Mouse (Mus musculus) CH12F3 (cell line): ENCODE data around the gene Slc2a13.

ENCODE experiments used
- in situ Hi-C: fragments of 300-500 bp; cut with MboI; formaldehyde crosslinking; loops from 2 replicates; pipeline ENCODE4 v1.14.3; 2020; ENCODE audit warnings: low sequenced_read_pairs

Gene Slc2a13

GRCm38 (mm10) chr15:91573111-91573538 lies at the start of gene Slc2a13:
Slc2a13 (minus strand) TSS chr15:91573261.
- in situ Hi-C loops, result no loop called here

DNA sequence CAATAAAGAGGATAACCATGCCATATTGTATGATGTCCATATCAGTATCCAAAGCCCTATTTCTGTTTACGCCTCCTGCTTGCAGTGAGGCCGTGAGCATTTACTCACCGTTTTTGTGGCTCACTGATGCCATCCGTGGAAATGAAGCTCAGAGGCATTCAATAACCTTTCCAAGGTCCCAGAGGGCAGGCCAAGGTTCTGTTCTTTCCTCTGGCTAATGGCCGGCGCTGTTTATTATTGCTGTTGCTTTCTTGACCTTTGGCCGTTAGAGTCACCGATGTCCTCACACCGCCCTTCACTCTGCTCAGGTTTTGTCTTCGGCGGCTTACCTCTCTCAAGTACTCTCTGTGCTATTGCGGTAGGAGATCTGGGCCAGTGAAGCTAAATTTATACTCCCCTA lies 43.0 kb upstream of the Slc2a13 start:
- in situ Hi-C loops, result no loop called here

DNA sequence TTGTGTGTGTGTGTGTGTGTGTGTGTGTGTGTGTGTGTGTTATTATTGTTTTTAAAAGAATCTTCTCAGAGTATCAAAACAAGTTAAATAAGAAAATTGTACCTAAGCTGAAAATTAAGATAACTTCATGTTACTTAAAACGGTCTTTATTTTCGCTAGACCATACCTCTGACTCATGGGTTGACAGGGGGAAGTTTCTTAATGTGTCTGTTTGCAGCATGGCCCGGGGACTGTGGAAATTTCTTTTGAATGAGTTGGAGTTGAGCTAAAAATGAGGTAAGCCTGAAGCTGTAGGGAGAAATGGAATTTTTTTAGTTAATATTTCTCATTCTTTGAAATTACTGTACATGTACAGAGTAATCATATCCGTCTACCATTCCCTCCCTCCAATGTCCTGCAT lies 42.5 kb upstream of the Slc2a13 start:
- in situ Hi-C loops, result no loop called here

GRCm38 (mm10) chr15:91613981-91614665 lies 41.1 kb upstream of the Slc2a13 start:
- in situ Hi-C loops, result no loop called here

GRCm38 (mm10) chr15:91609713-91610112 lies 36.7 kb upstream of the Slc2a13 start:
- in situ Hi-C loops, result no loop called here

DNA sequence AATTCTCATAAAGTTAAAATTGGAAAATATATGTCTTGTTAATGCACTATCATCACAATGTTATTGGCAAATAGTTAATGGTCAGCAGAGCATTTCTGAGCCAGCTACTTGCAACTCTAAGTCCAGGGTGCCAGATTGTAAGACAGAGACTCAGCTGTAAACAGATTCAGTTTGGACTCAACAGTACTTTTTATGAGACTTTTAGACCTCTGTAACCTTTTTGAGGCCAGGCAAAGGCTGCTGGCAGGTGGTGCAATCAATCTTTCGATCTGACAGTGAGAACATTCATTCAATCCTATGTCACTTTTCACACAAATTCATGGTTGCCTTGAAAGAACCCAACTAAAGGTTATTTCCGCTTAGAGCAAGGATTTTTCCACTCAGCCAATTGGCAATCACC lies 35.8 kb upstream of the Slc2a13 start:
- in situ Hi-C loops, result no loop called here

DNA sequence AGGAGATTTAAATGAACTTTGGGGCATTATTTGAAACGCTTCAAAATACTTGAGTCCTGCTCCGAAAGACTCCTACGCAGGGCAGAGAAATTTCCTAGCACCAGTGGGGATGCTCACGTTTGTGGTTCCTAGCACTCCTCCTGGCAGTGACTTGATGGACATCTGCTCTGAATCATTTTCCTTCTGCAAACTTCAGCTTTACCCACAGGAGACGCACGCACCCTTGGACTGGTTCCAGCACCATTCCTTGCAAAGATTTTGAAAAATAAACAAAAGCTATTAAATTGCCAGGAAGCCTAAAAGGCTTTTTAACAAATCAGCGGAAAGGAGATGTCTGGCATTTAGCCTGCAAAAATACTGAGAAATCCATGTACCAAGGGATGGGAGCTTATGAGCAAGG lies 28.1 kb upstream of the Slc2a13 start:
- in situ Hi-C loops, result no loop called here

DNA sequence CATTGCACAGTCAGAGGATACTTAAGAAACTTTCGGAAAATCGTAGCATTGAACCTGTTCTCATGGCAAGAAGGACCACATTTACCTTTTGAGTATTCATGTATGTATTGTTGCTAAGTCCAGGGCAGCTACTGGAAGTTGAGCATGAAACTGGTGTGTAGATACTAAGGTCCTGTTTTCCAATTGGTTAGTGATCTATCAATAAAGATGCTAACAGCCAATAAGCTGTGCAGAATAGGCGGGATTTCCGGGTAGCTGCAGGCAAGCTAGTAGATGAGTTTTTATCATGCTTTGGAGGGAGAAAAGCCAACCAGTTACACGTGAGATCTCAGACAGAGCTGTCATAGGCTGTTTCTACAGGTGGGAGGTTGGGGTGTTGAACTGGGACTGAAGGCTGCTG lies 24.2 kb upstream of the Slc2a13 start:
- in situ Hi-C loops, result no loop called here

DNA sequence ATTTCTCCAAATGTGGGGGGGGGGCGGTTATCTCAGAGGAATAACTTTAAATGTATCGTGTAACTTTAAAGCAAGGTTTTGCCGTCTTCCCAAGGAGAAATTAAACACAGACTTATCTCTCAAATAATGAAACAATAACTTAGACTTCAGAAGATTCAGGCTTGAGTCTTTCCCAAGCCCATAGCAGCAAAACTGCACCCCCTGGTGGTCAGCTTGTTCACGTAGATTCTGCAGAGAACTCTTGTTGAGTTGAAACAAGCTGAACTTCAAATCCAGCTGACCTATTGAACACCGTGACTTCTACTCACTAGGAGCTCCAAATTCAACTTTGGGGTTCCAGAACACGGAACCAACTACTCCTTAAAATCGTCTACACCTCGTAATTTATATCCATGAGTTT lies 1.4 kb upstream of the Slc2a13 start:
- in situ Hi-C loops, result no loop called here

DNA sequence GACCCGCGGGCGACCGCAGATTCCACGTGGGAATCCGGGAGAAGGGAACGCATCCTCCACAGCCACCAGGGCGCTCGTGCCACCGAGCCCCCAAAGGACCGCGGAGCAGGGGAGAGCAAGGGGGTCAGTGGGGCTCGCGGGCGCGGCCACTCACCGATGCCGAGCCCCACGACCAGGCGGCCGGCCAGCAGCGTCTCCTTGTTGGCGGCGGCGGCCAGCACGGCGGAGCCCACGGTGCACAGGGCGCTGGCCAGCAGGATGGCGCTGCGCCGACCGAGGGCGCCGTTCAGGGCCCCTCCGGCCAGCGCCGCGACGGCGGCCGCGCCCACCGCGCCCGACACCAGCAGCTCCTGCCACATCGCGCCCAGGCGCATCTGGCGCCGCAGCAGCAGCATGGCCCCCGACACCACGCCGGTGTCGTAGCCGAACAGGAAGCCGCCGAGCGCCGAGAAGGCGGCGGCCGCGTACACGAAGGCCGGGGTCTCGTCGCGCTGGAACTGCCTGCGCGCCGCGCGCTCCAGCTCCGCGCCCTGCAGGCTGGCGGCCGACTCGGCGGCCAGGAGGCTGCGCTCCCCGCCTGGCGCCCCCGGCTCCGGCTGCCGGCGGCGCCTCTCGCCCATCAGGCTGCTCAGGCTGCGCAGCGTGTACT lies 516 bp downstream of the Slc2a13 start:
- in situ Hi-C loops, result no loop called here

DNA sequence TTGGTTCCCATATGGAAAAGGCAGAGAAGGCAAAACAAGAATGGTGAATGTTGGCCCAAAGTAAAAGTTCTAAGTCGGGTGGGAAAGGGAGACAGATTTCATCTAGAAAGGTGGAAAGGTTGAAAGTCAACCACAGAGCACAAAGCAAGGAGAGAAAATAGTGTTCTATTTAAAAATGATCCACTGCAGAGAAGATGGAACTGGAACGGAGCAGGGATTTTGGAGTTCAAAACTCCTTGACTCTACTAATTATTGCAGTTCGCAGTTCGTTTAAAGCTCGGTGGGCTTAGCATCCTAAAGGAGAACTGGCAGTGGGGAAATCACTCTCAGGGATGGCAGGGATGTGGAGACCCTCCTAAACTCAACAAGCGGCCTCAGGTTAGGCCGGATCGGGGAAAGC lies 1.1 kb downstream of the Slc2a13 start:
- in situ Hi-C loops, result no loop called here

DNA sequence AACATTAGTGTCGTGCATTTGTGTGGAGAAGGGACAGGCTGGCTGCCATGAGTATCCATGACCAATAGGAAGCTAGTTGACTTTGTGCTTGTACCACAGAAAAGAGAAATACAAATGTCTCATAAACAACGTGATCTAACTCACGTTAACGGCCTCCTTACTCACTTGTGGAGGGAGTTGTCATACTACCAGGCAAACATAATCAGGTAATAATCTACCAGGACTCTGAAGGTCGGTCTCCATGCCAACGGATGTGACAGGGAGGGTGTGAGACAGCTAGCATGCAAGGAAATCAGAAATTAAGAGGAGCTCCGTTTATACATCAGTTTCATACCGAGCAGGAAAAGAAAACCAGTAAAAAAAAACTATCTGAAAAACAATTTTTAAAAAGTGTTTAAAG lies 6.3 kb downstream of the Slc2a13 start:
- in situ Hi-C loops, result no loop called here

GRCm38 (mm10) chr15:91565025-91565605 lies 7.9 kb downstream of the Slc2a13 start:
- in situ Hi-C loops, result no loop called here

GRCm38 (mm10) chr15:91561728-91562127 lies 11.3 kb downstream of the Slc2a13 start:
- in situ Hi-C loops, result no loop called here

GRCm38 (mm10) chr15:91555336-91555736 lies 17.7 kb downstream of the Slc2a13 start:
- in situ Hi-C loops, result no loop called here

DNA sequence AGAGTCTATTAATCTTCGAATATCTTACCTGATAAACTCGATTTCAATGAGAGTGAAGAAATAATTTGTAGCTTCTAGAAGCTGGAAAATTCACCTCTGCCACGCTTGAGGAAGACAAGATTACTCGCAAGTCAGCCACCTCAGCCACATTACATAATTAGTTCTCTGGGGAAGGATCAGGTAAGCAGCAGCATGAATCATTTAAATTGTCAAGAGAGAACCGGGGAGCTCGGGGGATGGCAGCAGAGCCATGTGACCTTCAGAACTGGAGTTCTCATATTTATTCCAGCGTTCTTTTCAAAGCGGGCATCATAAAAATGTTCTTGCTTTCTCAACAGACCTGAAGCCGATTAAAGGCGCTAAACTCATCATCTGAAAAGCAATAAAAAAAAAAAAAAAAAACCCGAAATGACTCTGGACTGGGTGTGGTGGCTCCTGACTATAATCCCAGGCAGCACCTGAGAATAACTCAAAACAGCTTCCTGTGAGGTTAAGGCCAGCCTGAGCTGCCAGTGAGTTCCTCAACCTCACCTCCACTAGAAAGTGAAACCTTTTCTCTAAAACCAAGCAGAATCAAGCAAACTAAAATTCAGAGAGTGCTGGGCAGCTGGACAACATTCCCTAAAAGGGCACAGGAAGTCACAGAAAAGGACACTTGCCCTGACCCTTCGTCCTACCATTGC lies 24.3 kb downstream of the Slc2a13 start:
- in situ Hi-C loops, result no loop called here

DNA sequence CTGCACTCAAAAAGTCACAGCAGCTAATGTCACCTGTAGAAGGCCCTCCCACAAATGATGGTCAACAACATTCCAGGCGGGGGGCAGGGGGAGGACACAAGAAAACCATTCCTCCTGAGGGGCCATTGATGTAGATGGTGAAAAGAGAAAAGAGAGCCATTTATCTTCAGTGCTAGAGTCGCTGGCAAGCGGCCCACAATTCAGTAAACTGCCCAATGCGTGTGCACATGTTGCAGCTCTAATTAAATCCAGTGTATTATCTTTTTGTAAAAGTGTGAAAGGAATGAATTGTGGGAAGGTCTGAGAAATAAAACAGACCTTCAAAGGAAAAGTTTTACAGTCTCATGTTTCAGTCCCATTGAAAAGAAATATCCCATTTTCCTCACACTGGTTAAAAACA lies 28.5 kb downstream of the Slc2a13 start:
- in situ Hi-C loops, result no loop called here

DNA sequence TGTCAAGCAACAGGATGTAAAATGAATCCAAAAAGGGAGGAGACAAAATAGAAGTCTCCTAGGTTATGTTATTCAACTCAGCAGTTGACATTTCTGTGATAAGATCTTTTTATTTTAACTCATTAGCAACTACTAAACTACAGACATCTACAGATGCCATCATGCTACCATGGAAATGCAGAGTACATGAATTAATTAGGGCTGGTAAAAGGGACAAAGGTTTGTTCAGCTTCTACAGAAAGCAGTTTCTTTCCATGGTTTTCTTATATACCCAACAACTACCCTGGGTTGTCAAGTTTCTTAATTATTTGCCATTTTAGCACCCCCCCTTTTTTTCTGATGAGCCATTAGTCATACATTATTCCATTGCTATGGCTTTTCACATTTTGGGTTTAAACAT lies 34.6 kb downstream of the Slc2a13 start:
- in situ Hi-C loops, result no loop called here

DNA sequence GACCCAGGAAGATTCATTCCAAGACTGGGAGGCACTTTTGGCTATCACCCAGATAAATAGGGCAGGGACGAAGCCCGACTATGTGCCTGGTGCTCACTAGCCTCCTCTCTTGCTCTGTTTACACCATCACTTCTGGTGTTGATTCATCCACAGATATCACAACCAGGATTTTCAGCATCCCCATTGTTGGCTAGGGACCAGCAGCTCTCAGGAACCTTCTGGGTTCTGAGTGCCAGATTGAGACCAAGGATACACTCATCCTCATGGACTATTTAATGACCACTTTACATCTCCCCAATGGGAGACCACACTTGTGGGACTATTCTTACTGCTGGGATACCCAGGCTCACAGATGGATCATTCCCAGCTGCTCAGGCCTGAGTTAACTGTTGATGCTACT lies 46.2 kb downstream of the Slc2a13 start:
- in situ Hi-C loops, result no loop called here

GRCm38 (mm10) chr15:91526166-91526565 lies 46.9 kb downstream of the Slc2a13 start:
- in situ Hi-C loops, result no loop called here

DNA sequence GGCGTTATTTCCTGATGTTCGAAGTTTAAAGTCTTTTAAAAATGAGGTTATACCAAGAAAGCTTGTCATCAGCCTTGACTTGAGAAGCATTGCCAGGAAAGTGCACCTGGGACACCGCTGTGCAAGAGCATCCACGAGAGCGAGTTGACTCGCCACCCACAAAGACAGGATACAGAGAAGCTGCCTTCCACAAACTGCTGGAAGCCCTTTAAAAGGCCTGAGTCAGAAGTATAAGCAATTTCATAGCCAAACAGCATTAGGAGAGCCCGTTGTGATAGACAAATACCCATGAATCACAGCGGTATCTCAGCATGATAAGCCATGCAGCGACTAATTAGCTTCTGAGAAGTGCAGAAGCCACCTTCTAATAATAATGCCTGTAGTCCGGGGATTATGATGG lies 48.6 kb downstream of the Slc2a13 start:
- in situ Hi-C loops, result no loop called here

- in situ Hi-C loops, result no loop called here
These were observed 69.8 kb downstream of the Slc2a13 start for GRCm38 (mm10) chr15:91503291-91503690.
